Mouse (Mus musculus) frontal cortex, postnatal 36 days (tissue): ENCODE data around the gene Ncoa7.

ENCODE experiments used
- DNase-seq, 2 experiments: peaks; one replicate each; pipeline ENCODE4 v3.0.0; 2022; ENCODE audit warnings: low spot score in 2 of 2

Ncoa7 gene

GRCm38 (mm10) chr10:30585691-30586090 is 217.4 kb downstream of the Ncoa7 start:
- DNase-seq: no peak
